Mouse (Mus musculus) lung, postnatal 25 days (tissue): ENCODE results near the gene Prrt1.
A peak's percentile ranks its signal among the peaks of the same experiment; 100 is the strongest.

Experiments used
- DNase-seq: peaks from one replicate; pipeline ENCODE4 v3.0.0; 2022; ENCODE audit warnings: low spot score

Gene Prrt1

DNA sequence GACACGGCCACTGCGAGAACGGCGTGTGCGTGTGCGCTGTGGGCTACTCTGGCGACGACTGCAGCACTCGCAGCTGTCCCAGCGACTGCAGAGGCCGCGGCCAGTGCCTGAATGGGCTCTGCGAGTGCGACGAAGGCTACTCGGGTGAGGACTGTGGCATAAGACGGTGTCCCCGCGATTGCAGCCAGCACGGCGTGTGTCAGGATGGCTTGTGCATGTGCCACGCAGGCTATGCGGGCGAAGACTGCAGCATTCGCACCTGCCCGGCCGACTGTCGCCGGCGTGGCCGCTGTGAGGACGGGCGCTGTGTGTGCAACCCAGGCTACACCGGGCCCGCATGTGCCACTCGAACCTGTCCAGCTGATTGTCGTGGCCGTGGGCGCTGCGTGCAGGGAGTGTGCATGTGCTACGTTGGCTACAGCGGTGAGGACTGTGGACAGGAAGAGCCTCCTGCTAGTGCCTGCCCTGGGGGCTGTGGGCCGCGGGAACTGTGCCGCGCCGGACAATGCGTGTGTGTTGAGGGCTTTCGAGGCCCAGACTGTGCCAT lies 43.0 kb downstream of the Prrt1 start:
- DNase-seq: no peak

DNA sequence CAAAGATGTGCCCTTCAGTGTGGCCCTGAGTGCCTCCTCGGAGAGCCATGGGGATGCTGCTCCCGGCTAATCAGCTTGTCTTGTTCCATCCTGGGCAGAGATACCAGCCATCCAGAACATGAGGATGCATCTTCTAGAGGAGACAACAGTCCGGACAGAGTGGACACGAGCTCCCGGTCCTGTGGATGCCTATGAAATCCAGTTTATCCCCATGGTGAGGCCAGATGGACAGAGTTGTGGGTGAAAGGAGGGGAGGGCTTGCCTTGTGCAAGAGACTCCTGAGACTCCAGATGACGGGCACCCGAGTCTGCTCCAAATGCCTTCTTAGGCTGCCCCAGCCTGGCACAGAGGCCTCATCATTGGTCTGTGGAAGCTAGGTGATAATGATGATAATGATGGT lies 43.8 kb downstream of the Prrt1 start:
- DNase-seq: no peak

DNA sequence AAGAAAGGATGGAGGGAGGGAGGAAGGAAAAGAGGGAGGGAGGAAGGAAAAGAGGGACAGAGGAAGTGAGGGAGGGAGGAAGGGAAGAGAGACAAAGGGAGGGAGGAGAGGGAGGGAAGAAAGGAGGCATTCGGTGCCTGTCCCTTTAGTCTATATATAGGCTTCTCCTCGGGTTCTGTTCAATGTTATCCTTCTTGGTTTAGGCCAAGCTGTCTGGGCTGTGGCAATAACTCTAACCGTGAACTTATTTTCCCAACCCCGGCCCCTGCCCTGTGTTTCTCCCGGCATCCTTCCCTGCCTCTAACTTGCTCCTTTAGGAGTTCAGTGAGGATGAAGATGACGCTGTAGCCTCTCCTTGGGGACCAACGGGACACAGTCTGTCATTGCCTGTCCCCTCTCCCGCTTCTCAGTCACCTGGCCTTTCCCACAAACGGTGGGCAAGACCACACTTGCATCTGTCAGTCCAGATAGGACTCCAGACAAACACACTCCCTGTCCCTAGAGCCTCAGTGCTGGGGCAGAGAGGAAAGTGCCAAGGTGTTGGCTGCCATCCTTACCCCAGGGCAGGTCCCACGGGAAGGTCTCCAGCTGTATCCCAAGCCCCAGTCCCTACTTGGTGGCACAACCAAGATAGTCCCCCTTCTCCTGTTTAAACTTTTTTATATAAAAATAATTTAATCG lies 45.3 kb downstream of the Prrt1 start:
- no peak for DNase-seq

DNA sequence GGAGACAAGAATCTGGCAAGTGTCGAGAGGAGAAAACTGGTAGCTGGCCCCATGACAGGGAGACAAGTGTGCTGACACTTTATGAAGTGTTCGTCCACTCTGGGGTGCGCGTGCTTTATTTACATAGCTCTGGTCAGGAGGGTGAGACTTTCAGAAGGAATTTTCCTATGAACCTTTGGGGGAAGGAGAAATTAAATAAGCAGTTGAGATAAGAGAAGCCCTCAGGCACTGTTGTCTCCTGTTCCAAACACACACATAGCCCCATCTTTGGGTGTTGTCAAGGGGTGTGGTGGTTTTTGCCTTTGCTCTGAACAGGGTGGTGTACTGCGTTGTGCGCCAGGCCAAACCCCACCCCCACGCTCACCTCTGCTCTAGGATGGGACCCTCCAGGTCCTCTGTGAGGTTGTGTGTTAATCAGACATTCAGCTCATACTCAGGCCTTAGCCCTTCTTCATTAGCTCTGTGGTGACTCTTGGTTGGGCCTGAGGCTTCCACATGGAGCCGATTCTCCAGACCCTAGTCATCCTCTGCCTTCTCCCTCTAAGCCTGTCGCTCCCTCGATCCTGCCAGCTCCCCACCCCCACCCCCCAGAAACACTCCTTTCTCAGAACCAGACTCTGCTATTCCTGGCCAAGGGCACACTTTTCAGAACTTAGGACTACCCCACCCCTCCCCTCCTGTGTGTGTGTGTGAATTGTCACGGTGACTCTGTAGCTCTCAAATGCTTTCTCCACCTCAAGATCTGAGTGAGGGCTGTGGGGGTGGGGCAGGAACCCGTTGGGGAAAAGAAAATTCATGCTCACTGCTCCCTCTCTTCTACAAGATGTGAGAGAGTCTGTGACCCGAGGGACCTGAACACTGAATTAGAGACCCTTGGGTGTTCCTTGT lies 46.1 kb downstream of the Prrt1 start:
- DNase-seq: no peak

DNA sequence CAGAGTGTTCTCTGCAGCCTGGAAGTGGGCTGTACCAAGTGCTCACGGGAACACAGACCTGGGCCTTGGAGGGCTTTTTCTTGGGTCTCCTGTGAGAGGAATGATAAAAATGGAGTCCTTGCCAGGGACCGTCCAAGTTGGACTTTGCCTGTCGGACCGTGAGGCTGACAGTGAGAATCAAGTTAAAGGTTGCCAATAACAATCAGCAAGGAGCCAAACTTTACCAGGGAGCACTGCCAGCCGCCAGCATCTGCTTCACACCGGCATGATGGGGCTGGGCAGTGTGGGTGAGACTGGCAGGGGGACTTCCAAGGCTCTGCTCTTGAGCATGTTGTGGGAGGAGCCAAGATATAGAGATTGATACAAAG lies 46.7 kb downstream of the Prrt1 start:
- no peak for DNase-seq

DNA sequence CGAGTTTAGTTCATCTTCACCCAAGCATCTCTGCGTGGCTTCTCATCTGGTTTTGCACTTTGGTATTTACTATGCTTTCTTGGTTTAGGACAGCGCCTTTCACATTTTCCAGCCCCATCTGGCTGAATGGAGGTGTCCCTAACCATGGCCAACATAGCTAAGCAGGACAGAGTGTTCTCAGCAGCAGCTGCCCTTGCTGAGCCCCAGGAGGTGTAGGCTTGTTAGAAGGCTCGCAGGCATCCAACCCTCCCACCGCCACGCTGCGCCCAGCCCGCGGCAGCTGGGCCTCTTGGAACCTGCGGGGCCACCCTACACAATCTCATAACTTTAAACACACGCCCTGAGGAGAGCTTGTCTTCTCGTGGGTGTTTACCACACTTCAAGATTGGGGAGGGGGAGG lies 47.3 kb downstream of the Prrt1 start:
- DNase-seq: no peak

DNA sequence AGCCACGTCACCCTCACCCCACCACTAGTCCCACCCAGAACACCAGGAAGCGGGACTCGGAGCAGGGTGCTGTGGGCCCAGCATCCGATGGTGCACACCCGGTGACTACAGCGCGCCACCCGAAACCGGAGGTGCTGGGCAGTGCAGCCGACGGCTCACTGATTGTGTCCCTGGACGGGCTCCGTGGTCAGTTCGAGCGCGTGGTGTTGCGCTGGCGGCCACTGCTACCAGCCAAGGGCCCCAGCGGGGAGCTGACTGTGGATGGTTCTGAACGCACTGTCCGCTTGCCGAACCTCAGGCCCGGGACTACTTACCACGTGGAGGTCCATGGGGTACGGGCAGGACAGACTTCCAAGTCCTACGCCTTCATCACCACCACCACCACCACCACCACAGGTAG lies 50.9 kb downstream of the Prrt1 start:
- no peak for DNase-seq

DNA sequence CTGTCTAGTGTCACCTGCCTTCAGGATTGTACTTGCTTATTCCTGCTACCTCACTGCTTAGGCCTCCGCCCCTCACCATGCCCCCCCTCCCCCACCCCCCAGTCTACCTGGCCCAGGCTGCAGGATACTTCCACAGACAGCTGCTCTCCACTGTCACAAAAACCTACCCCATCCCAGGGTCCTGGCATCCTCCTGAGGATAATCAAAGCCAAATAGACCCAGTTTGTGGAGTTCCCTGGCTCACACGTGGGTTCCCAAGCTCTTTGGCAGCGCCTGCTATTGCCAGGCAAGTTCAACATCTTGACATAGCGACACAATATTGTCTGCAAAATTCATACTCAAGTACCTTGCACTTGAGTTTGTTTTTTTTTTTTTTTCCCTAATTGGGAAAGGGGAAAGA lies 51.3 kb downstream of the Prrt1 start:
- no peak for DNase-seq

DNA sequence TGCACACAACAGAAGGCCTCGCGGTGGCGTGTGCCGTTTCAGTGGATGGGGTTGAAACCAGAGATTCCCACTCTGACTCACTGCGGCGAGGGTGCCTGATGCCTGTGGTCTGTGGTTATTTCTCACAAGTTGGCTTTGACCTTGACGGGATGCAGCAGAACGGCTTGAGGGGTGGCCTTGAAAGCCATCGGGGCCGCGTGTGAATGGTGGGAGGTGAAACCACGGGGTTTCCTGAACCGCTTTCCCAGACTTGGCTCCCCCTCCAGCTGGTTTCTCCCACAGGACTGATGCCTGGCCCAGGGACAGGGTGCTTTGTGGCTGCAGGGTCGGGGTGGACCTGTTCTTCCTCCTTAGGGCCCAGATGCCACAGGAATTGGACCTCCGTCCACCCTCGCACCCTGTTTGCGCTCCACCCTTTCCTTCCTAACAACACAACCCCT lies 51.8 kb downstream of the Prrt1 start:
- peak; percentile 63 for DNase-seq

DNA sequence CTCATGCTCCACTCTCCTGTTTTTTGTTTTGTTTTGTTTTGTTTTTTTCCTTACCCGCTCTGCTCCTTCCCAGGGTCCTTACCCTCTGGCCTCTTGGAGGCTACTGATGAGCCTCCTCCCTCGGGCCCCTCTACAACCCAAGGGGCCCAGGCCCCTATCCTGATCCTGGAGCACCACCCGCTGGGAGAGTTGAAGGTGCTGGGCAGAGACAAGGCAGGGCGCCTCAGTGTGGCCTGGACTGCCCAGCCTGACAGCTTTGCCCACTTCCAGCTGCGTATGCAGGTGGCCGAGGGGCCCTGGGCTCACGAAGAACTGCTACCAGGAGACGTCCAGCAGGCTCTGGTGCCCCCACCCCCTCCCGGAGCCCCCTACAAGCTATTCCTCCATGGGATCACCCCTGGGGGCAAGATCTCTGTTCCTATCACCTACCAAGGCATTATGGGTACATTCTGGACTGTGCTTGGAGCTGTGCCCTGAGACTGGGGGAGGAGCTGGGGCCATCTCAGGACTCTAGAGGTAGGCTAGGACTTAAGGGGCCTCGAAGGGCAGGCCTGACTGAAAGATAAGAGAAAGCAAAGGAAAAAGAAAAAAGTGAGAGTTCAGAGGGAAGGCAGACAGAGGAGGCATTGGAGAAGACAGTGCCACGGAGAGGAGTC lies 52.7 kb downstream of the Prrt1 start:
- DNase-seq: no peak
